Mouse (Mus musculus): Measurements from ENCODE around the gene Ccs. TPM values are rescaled to one million over a fixed set of nuclear protein-coding genes. Genes with fewer than 3 reads are reported as not detected.
A peak's percentile ranks its signal among the peaks of the same experiment; 100 is the strongest.

Ccs gene
- polyA plus RNA-seq, 1 experiment = 52.7 TPM

DNA sequence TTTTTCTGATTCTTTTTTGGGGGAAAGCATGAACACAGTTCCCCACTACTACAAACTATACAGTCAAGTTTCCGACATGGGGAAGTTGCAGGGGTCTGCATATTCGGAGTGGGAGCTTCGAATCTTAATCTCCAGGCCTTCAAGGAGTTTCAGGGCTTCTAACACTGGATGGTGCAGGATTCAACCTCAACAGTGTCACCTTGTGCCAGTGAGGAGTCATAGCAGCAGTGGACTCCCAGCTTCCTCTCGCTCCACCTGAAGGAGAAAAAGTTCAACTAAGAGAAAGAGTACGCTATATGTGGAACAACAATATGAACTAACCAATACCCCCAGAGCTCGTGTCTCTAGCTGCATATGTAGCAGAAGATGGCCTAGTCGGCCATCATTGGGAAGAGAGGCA lies 8.4 kb upstream of the Ccs start:
- no peaks in the 10 kb centered on the region; the same call in 1 of the 2 replicates for H3K27me3 ChIP-seq (ENCODE audit: control insufficient read depth, insufficient read depth, low read length)
- TF ChIP-seq CTCF (IDR thresholded peaks at IDR 0.05; ENCODE audit: borderline replicate concordance, insufficient read depth, low read depth, low read length) = peak; percentile 77
- no peak for TF ChIP-seq POLR2A (IDR thresholded peaks at IDR 0.05; ENCODE audit: borderline replicate concordance, insufficient read depth, low read length)
- no peaks in the 10 kb centered on the region for H3K4me1 ChIP-seq (ENCODE audit: control insufficient read depth, insufficient read depth, low read length)
- peak; percentile 47 to 50 for DNase-seq
- no peak overlapping the region for H3K27ac ChIP-seq (ENCODE audit: insufficient read depth, low read length)
- no peak overlapping the region for H3K4me3 ChIP-seq (replicated peaks; ENCODE audit: insufficient read depth, low read depth, low read length)
- 23% methylated on average over 7 of the region's 7 CpGs for WGBS

DNA sequence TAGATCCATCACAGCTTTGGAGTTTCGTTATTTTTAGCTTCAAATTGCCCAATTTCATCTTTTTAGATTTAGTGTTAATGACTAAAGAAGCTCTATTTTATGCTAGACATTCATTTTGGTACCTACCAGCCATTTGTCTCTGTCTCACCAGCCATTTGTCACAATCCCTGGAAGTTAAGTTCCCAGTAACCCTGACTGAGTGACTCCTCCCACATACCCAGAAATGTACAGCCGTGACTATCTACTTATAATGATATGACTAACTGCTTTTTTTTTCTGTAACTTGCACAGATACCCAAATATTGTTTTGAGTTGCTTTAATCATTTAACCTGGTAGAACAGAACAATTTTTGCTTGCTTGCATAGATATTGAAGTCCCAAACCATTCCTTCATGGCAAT lies 6.7 kb upstream of the Ccs start:
- WGBS = 71% methylated on average over 2 of the region's 2 CpGs
- no peak for DNase-seq

DNA sequence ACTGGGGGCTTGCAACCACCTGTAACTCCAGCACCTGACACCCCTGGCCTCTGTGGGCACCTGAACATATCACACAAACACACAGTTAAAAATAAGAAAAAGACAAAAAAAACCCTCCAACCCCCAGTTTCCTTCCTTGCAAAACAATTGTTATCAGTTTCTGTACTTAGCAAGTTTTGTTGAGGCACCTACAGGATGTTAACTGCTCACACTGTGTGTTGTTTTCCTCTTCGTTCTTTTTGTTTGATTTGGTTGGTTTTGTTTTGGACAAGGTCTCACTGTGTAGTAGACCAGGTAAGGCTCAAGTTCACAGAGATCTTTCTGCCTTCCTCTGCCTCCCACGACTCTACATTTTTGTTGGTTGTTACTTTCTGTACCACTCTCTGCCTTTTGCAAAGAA lies 3.5 kb upstream of the Ccs start:
- Histone ChIP-seq H3K4me1 (ENCODE audit: control insufficient read depth, insufficient read depth, low read length) (0 out of 2 replicates have a peak, but pooled peaks cover 3% of the 10 kb centered on the region), H3K27me3 (ENCODE audit: control insufficient read depth, insufficient read depth, low read length) (no peaks in the 10 kb centered on the region; the same call in 1 of the 2 replicates), H3K27ac (ENCODE audit: insufficient read depth, low read length) (no peak overlapping the region), H3K4me3 (replicated peaks; ENCODE audit: insufficient read depth, low read depth, low read length) (no peak overlapping the region)
- 71% methylated on average over 2 of the region's 2 CpGs for WGBS
- TF ChIP-seq POLR2A (IDR thresholded peaks at IDR 0.05; ENCODE audit: borderline replicate concordance, insufficient read depth, low read length) (no peak), CTCF (IDR thresholded peaks at IDR 0.05; ENCODE audit: borderline replicate concordance, insufficient read depth, low read depth, low read length) (no peak)
- no peak for DNase-seq

More for the DNA sequence above, 6.7 kb upstream of the Ccs start:
- Histone ChIP-seq H3K27me3 (ENCODE audit: control insufficient read depth, insufficient read depth, low read length) (no peaks in the 10 kb centered on the region; the same call in 1 of the 2 replicates), H3K4me1 (ENCODE audit: control insufficient read depth, insufficient read depth, low read length) (no peaks in the 10 kb centered on the region), H3K27ac (ENCODE audit: insufficient read depth, low read length) (no peak overlapping the region), H3K4me3 (replicated peaks; ENCODE audit: insufficient read depth, low read depth, low read length) (no peak overlapping the region)
- TF ChIP-seq POLR2A (IDR thresholded peaks at IDR 0.05; ENCODE audit: borderline replicate concordance, insufficient read depth, low read length) = no peak
- no peak for TF ChIP-seq CTCF (IDR thresholded peaks at IDR 0.05; ENCODE audit: borderline replicate concordance, insufficient read depth, low read depth, low read length)

DNA sequence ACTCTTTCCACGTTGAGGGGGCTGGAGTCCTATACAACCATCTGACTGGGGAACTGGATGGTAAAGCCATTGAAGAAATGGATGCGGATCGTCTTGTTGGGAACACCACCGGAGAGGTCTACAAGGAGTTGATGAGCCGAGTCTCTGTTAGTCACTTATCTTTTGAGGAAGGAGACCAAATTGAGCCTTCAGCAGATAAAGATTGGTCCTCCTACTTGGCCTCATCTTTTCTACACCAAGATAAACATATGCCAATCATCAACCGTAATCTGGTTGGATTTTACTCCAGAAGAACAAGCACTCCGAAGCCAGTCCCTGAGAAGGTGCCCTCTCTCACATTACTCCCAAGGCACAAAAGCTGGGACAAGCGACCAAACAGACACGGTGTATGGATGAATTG lies 1.7 kb upstream of the Ccs start:
- Histone ChIP-seq H3K4me3 (replicated peaks; ENCODE audit: insufficient read depth, low read depth, low read length) (no peak overlapping the region), H3K27me3 (ENCODE audit: control insufficient read depth, insufficient read depth, low read length) (no peaks in the 10 kb centered on the region), H3K27ac (ENCODE audit: insufficient read depth, low read length) (no peak overlapping the region), H3K4me1 (ENCODE audit: control insufficient read depth, insufficient read depth, low read length) (0 out of 2 replicates have a peak, but pooled peaks cover 3% of the 10 kb centered on the region)
- no peak for DNase-seq
- 85% methylated on average over 9 of the region's 9 CpGs for WGBS
- TF ChIP-seq CTCF (IDR thresholded peaks at IDR 0.05; ENCODE audit: borderline replicate concordance, insufficient read depth, low read depth, low read length) (no peak), POLR2A (IDR thresholded peaks at IDR 0.05; ENCODE audit: borderline replicate concordance, insufficient read depth, low read length) (no peak)

DNA sequence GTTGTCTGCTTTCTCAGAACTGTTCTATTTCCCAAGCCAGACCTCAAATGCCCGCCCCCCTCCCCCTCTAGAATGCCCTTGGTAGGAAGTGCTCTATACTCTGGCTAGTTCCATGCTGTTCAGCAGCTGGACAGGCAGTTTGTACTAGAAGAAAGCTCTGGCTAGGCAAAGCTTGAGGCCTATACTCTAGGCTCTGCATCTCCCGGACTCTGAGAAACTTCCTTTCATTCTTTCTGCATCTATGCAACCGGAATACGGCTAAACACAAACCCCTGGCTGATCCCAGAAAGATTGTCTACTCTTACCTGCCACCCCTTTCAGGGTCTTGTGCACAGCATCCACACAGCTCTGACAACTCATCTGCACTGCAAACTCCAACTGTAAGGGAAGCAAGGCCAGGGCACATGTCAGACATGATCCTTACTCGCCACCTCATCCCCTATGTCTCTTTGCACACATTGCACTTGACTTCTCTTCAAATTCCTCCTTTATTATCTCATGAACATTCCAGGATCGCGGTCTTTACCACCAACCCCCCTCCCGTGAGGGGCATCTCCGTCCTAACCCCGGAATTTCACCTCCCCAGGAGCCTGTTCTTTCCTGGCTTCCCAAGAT lies 499 bp downstream of the Ccs start:
- H3K27ac ChIP-seq (ENCODE audit: insufficient read depth, low read length) = no peak overlapping the region
- WGBS = 24% methylated on average over 10 of the region's 10 CpGs
- TF ChIP-seq CTCF (IDR thresholded peaks at IDR 0.05; ENCODE audit: borderline replicate concordance, insufficient read depth, low read depth, low read length) = no peak
- no peak for TF ChIP-seq POLR2A (IDR thresholded peaks at IDR 0.05; ENCODE audit: borderline replicate concordance, insufficient read depth, low read length)
- peak overlapping the region; percentile 92 for H3K4me3 ChIP-seq (replicated peaks; ENCODE audit: insufficient read depth, low read depth, low read length)
- no peak for DNase-seq
- H3K27me3 ChIP-seq (ENCODE audit: control insufficient read depth, insufficient read depth, low read length) = no peaks in the 10 kb centered on the region
- 0 out of 2 replicates have a peak, but pooled peaks cover 3% of the 10 kb centered on the region for H3K4me1 ChIP-seq (ENCODE audit: control insufficient read depth, insufficient read depth, low read length)

DNA sequence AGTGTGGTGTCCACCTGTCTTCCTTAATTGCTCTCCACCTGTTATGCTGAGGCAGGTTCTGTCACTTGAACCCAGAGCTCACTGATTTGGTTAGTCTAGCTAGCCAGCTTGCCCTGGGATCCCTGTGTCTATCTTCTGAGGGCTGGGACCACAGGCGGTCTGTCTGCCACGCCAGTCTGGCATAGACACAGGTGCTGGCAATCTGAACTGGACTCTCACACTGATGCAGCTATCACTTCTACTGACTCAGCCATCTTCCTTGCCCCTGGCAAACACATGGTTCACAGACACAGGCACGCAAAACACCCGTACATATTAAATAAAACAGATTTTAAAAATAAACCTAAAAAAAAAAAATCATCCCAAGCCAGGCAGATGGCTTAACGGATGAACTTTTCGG lies 2.1 kb downstream of the Ccs start:
- Histone ChIP-seq H3K27ac (ENCODE audit: insufficient read depth, low read length) (no peak overlapping the region), H3K4me3 (replicated peaks; ENCODE audit: insufficient read depth, low read depth, low read length) (no peak overlapping the region), H3K4me1 (ENCODE audit: control insufficient read depth, insufficient read depth, low read length) (0 out of 2 replicates have a peak, but pooled peaks cover 3% of the 10 kb centered on the region), H3K27me3 (ENCODE audit: control insufficient read depth, insufficient read depth, low read length) (no peaks in the 10 kb centered on the region)
- 63% methylated on average over 6 of the region's 6 CpGs for WGBS
- no peak for DNase-seq
- TF ChIP-seq CTCF (IDR thresholded peaks at IDR 0.05; ENCODE audit: borderline replicate concordance, insufficient read depth, low read depth, low read length) (no peak), POLR2A (IDR thresholded peaks at IDR 0.05; ENCODE audit: borderline replicate concordance, insufficient read depth, low read length) (no peak)

DNA sequence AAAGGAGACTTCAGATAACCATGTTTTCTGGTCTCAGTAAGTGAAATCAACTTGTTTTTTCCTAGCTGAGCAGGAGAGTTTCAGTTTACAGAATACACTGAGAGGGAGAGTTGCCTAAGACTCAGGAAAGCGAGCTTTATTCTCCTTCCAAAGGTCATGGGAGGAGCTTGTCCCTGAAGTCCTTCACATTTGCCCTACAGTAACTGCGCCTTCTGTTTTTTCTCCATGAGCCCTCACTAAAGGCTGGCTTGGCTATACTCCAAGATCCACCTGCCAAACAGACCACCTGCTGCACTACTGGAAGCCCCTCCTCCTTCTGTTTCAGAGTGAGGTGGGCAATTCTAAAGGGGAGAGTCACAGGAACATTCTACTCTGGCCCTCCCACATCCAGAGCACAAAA lies 3.0 kb downstream of the Ccs start:
- H3K27me3 ChIP-seq (ENCODE audit: control insufficient read depth, insufficient read depth, low read length) = no peaks in the 10 kb centered on the region
- TF ChIP-seq CTCF (IDR thresholded peaks at IDR 0.05; ENCODE audit: borderline replicate concordance, insufficient read depth, low read depth, low read length) = no peak
- no peak for TF ChIP-seq POLR2A (IDR thresholded peaks at IDR 0.05; ENCODE audit: borderline replicate concordance, insufficient read depth, low read length)
- H3K4me3 ChIP-seq (replicated peaks; ENCODE audit: insufficient read depth, low read depth, low read length) = no peak overlapping the region
- DNase-seq = no peak
- 0 out of 2 replicates have a peak, but pooled peaks cover 3% of the 10 kb centered on the region for H3K4me1 ChIP-seq (ENCODE audit: control insufficient read depth, insufficient read depth, low read length)
- WGBS = 66% methylated on average over 2 of the region's 2 CpGs
- H3K27ac ChIP-seq (ENCODE audit: insufficient read depth, low read length) = no peak overlapping the region

DNA sequence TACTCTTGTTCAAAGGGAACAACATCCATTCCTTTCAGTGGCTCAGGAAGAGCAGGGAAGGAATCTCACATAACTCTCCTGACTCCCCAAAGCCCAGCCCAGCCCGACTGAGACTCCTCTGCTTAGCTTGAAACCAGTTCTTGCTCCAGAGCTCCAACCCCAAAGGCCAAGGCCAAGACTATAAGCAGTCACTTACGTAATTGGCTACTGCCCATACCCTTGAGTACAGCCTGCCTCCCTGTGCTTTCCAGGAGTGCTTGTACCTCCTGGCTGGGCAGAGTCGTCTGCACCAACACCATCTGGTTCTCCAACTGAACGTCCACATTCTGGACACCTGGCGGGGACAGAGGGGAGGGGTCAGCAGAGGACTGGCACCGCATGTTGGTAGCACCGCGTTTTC lies 5.2 kb downstream of the Ccs start:
- H3K27ac ChIP-seq (ENCODE audit: insufficient read depth, low read length) = no peak overlapping the region
- 62% methylated on average over 8 of the region's 8 CpGs for WGBS
- DNase-seq = no peak
- TF ChIP-seq CTCF (IDR thresholded peaks at IDR 0.05; ENCODE audit: borderline replicate concordance, insufficient read depth, low read depth, low read length) (no peak), POLR2A (IDR thresholded peaks at IDR 0.05; ENCODE audit: borderline replicate concordance, insufficient read depth, low read length) (no peak)
- peaks cover 6% of the 10 kb centered on the region for H3K4me1 ChIP-seq (ENCODE audit: control insufficient read depth, insufficient read depth, low read length)
- H3K4me3 ChIP-seq (replicated peaks; ENCODE audit: insufficient read depth, low read depth, low read length) = no peak overlapping the region
- no peaks in the 10 kb centered on the region for H3K27me3 ChIP-seq (ENCODE audit: control insufficient read depth, insufficient read depth, low read length)

Data from cerebellum, adult 2 months (tissue).